Mouse (Mus musculus) kidney, postnatal 36 days (tissue): Measurements from ENCODE around the gene Vmn1r227.

Experiments used
- DNase-seq, 2 experiments: peaks; one replicate each; pipeline ENCODE4 v3.0.0; 2021 to 2022; ENCODE audit warnings: mixed read lengths in 2 of 2

The Vmn1r227 gene

GRCm38 (mm10) chr17:20729543-20729942 lies at the start of gene Vmn1r227:
Gene Vmn1r227, plus strand, starts transcription at chr17:20729843.
- no peak for DNase-seq

- DNase-seq: no peak
Observed at GRCm38 (mm10) chr17:20682543-20682942, 47.1 kb upstream of the Vmn1r227 start, which contains the start of gene Vmn1r226. Gene Vmn1r226, plus strand, starts transcription at chr17:20682843.

- DNase-seq: no peak
Observed at GRCm38 (mm10) chr17:20786057-20786456, 56.4 kb downstream of the Vmn1r227 start, which contains the start of gene Vmn1r228. Gene Vmn1r228, minus strand, starts transcription at chr17:20786157.
